Mouse (Mus musculus) heart, adult 11 months (tissue): ENCODE measurements at regions not wholly inside any gene's neighbourhood (a gene's known extent, or its start where the extent isn't known, plus 50 kb on each side); places are given as distances from the start of the nearest gene placed in this dataset.

ENCODE experiments used
- DNase-seq: peaks from one replicate; pipeline ENCODE4 v3.0.0; 2022

- DNase-seq = no peak
Observed at GRCm38 (mm10) chr13:80946034-80946433, 62.9 kb downstream of the Arrdc3 start.

DNA sequence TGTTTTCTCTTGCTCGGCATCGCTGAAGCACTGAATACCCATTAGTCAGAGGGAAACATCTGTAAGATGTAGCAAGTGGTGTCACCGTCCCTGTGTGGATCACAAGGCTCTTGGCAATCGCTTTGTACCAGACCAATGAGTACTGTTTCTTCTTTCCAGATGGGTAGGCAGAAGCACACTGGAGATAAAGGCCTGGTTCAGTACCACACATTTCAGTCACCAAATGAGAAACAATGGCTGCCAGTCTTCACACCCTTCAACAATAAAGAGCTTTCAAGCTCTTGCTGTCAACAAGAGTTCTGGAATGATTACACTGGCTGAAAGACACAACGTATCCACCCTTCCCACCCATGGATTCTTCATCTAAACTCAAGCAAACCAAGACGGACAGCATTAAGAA, 64.5 kb downstream of the Arrdc3 start:
- no peak for DNase-seq

DNA sequence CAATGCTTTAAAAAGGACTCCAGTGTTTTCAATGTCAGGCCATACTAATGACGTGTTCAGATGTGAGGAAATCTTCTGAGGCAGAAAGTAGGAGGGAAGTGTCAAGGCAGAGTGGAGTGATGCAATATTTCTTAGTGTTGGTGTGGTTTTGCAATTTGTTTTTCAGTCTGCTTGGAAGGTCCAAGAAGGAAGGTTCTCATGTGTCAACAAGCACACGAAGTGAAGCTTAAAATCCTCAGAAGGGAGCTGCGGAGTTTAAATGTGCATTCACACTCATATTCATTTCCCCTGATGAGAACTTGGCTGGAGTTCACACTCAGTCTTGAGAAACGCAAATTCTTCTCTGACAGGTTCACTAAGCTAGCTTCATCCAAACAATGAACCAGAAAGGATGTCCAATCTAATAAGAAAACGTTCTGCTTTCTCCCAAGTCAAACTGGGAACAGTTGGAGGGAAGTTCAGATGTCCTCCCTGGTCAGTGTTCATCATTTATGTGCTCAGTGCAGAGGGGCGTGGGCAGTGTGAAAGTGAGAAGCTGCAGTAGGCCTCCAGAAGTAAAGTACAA, 66.0 kb downstream of the Arrdc3 start:
- DNase-seq = peak; percentile 96

GRCm38 (mm10) chr13:80950239-80950638, 67.1 kb downstream of the Arrdc3 start:
- no peak for DNase-seq

- DNase-seq = no peak
Observed at GRCm38 (mm10) chr13:80950803-80951202, 67.6 kb downstream of the Arrdc3 start.

GRCm38 (mm10) chr13:80951327-80951726, 68.1 kb downstream of the Arrdc3 start:
- DNase-seq = peak; percentile 97

DNA sequence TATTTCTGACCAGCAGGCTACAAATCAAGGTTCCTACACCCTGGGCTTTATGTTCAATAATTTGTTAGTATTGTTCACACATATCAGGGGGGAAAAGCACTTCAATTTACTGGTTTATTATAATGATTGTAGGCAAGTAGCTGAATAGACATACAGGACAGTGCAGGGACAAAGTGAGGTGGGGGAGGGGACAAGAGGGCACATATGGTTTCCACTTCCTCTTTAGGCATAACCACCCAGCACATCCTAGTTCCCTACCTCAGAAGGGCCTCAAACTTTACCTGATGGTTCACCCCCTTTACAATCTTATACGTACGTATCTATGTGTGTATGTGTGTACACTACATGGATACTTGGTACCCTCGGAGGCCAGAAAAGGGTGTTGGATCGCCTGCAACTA, 69.7 kb downstream of the Arrdc3 start:
- DNase-seq = no peak

GRCm38 (mm10) chr13:80954059-80954645, 71.0 kb downstream of the Arrdc3 start:
- no peak for DNase-seq

- DNase-seq = no peak
Observed at GRCm38 (mm10) chr13:80956966-80957365, 73.8 kb downstream of the Arrdc3 start.

GRCm38 (mm10) chr13:80957419-80958139, 74.4 kb downstream of the Arrdc3 start:
- peak; percentile 17 for DNase-seq

DNA sequence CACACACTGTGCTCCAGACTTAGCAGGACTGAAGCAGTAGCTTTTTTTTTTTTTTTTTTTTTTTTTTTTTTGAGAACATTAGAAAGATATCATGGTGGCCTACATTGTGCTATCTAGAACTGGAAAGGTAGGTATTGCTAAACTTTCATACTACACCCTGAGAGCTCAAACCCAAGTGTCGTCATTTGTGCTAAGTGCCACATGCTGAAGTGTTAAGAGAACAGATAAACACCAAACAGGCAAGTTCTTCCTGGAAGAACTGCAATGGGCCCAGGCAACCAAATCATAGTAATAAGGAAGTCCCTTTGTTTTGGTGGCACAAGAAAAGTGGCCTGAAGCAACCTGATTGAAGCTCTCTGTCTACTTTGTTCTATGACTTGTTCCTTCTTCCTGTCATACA, 76.6 kb downstream of the Arrdc3 start:
- no peak for DNase-seq

GRCm38 (mm10) chr13:80961985-80962617, 78.9 kb downstream of the Arrdc3 start:
- peak; percentile 61 for DNase-seq

GRCm38 (mm10) chr13:80962789-80963590, 79.8 kb downstream of the Arrdc3 start:
- DNase-seq = peak; percentile 99

DNA sequence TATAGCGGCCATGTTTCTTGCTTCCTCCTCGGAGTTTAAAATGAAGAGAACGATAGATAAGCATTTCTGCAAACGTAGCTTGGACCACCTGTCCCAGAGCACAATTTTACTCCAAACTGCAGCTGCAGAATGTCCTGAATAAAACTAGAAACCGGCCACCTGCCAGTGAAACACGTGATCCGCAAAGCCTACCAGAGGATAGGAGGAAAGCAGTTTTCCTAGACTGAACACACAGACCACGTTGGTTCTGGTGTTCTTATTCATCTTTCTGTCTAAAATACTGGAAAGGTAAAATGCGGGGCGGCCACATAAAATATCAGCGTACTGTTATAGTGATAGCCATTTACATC, 80.4 kb downstream of the Arrdc3 start:
- DNase-seq = peak; percentile 92

GRCm38 (mm10) chr13:80971664-80972063, 88.5 kb downstream of the Arrdc3 start:
- peak; percentile 61 for DNase-seq

DNA sequence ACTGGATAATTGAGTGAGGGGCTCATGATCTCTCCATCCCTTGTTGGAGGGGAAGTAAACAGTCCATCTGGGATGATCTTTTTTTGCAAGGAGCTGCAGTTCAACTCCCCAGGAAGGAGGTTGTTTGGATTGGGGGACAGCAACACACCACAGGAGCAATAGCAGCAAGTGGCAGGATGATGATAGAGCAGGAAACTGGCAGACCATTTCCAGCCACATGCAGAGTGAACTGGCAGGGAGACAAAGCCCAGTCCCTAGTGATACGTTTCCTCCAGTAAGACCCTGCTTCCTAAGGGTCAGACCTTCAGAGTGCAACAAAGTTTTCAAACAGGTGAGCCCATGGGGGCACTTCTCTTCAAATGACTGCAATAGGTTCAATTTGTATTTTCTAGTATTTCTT, 91.2 kb downstream of the Arrdc3 start:
- DNase-seq = peak; percentile 84

- peak; percentile 94 for DNase-seq
Observed at GRCm38 (mm10) chr13:80977266-80977665, 94.1 kb downstream of the Arrdc3 start.

- DNase-seq = no peak
Observed at GRCm38 (mm10) chr13:80981201-80981600, 98.0 kb downstream of the Arrdc3 start.

DNA sequence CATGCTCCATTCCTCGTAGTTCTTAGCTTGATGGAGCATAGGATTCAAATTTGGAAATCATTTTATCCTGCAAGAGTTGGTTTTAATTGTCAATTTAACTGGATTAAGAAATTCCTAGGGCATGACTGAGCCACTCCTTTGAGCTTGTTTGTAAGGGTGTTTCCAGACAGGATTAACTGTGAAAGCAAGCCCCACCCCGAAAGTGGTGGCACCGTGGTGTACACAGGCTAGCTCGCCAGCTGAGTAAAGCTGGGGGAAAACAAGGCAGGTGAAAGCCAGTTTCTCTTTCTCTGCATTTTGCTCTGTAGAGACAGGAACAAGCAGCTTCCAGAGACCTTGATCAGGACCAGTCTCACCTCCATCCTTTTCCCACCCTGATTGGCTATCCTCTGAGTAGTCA, 103.5 kb downstream of the Arrdc3 start:
- no peak for DNase-seq

DNA sequence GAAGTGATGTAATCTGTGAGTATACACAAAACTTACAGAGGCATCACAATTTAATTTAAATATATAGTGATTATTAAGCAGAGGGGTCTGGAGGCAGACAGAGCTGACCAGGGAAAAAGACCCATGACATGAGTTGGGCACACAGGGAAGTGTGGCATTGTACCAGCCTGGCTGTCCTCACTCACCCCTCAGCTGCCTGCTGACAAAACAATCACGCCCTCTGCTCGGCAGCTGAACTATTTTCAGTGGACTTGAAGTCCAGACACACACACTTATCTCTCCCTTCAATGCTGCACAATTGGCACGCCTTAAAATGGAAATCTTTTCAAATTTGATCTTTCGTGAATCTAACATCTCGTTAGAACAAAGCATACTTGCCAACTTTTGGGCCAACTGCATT, 106.6 kb downstream of the Arrdc3 start:
- DNase-seq = peak; percentile 96

DNA sequence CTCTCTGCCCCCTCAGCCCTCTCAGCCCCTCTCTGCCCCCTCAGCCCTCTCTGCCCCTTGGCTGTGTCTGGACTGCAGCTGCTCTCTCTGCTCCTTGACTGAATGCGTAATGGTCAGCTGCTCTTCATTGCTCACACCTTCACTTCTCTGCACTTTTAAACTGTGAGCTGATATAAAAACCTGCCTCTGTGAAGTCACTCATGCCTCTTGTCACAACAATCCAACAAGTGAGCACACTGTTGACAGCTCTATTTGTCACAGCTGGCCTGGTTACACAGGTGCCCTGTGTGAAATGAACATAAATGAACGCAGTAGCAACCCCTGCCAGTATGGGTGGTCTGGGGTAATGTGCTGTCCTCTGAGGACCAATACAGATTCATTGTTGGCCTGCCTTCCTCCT, 109.2 kb downstream of the Arrdc3 start:
- DNase-seq = peak; percentile 89

DNA sequence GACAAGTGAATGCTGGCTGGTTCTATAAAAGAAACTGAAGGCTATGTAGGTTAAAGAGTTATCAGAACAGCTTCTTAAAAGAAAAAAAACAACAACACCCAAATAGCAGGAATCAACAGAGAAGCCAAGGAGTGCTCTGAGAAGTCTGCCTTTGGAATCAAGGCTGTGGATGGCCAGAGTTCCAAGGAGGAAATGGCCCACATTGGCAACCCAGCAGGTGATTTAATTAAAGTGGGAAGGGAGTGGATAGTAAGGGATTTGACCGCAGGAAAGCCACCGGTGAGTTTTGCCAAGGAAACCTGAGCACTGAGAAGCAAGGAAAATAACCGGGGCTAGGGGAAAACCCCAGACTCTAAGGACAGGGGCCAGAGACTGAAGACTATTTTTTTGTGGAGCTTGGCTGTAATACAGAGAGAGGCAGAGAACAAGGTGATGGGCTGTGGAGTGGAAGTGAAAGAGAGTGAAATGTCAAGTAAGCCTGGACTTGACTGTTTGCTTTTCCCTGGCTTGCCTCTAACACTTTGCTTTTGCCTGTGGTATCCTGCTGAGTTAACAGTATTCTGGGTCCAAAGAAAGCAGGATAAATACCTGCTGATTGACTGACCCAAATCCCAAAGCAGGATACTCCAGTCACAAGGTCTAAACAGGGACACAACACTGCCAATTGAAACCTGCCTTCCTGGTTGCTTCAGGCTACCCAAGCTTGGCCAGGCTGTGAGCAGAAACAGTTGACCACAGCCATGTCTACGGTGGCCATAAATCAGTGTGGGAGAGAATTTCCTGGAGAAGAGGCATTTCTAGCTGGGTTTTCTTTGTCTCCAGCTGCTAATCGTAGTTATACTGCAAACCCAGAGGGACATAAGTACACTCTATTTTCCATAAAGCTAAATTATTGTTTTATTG, 125.9 kb downstream of the Arrdc3 start:
- no peak for DNase-seq
